Mouse (Mus musculus) hindbrain, embryonic 10.5 days (tissue): Measurements from ENCODE around the gene Cacng2. TPM values are rescaled to one million over a fixed set of nuclear protein-coding genes. Genes with fewer than 3 reads are reported as not detected.

Experiments
- DNase-seq: peaks from one replicate; pipeline ENCODE4 v3.0.0-alpha.2; 2017; ENCODE audit warnings: low spot score
- H3K27ac ChIP-seq: fragments of 300-500 bp; sonication (generic); 2 replicates; pipeline ENCODE4 v1.5.1; 2016; ENCODE audit warnings: mild to moderate bottlenecking, moderate library complexity
- H3K27me3 ChIP-seq: fragments of 300-500 bp; sonication (generic); 2 replicates; pipeline ENCODE4 v1.6.1; 2016; ENCODE audit warnings: mild to moderate bottlenecking; ENCODE audit not compliant: poor library complexity, insufficient read depth, severe bottlenecking
- H3K36me3 ChIP-seq: fragments of 300-500 bp; sonication (generic); 2 replicates; pipeline ENCODE4 v1.6.1; 2016; ENCODE audit warnings: mild to moderate bottlenecking, moderate library complexity
- H3K4me1 ChIP-seq: fragments of 300-500 bp; sonication (generic); replicated peaks from 2 replicates; pipeline ENCODE4 v1.6.1; 2016; ENCODE audit warnings: mild to moderate bottlenecking
- H3K4me3 ChIP-seq: fragments of 300-500 bp; sonication (generic); 2 replicates; pipeline ENCODE4 v1.5.1; 2016; ENCODE audit warnings: mild to moderate bottlenecking, moderate library complexity
- H3K9me3 ChIP-seq: fragments of 300-500 bp; sonication (generic); 2 replicates; pipeline ENCODE4 v1.6.1; 2016; ENCODE audit warnings: mild to moderate bottlenecking, moderate library complexity
- WGBS: fragments of 180-500 bp; shearing (Covaris S2); methylation state at CpG from one replicate; pipeline ENCODE4 v1.1.7; 2016; 5-methylcytosine and 5-hydroxymethylcytosine counted together
- polyA plus RNA-seq: library from polyadenylated mRNA; unstranded; fragments of >200 nt; fragmentation: Nextera tagmentation; extraction: Ambion mirVana; gene quantifications from 2 replicates; pipeline ENCODE4 v1.2.1, GENCODE M21; 2016

Gene Cacng2
- polyA plus RNA-seq: 0.24 and 0.92 TPM in 2 replicates

GRCm38 (mm10) chr15:78119704-78120103 lies at the start of gene Cacng2:
Gene Cacng2, minus strand, starts transcription at chr15:78120028.
- H3K27me3 ChIP-seq: peaks cover 35% of the 10 kb centered on the region
- H3K9me3 ChIP-seq: no peaks in the 10 kb centered on the region
- H3K27ac ChIP-seq: peak within 1 kb of the TSS; percentile 79
- H3K4me1 ChIP-seq: peaks cover 16% of the 10 kb centered on the region
- H3K36me3 ChIP-seq: no peaks in the 10 kb centered on the region
- peak within 1 kb of the TSS; percentile 55 for H3K4me3 ChIP-seq
- under 1% methylated on average over 42 of the region's 42 CpGs for WGBS
- peak; percentile 97 for DNase-seq

- Histone ChIP-seq H3K9me3 (no peaks in the 10 kb centered on the region), H3K27ac (0 out of 2 replicates have a peak overlapping the region, but pooled peaks have one; percentile 8), H3K27me3 (no peaks in the 10 kb centered on the region), H3K36me3 (peaks cover 49% of the 10 kb centered on the region), H3K4me3 (no peak overlapping the region), H3K4me1 (peaks cover 20% of the 10 kb centered on the region)
- WGBS: 82% methylated on average over 11 of the region's 11 CpGs
- DNase-seq: no peak
These were observed 49.7 kb upstream of the Cacng2 start for GRCm38 (mm10) chr15:78169566-78169965.

GRCm38 (mm10) chr15:78165292-78165691 lies 45.5 kb upstream of the Cacng2 start:
- no peak for DNase-seq
- 84% methylated on average over 4 of the region's 4 CpGs for WGBS
- H3K4me1 ChIP-seq: no peaks in the 10 kb centered on the region
- H3K27me3 ChIP-seq: no peaks in the 10 kb centered on the region
- no peak overlapping the region for H3K4me3 ChIP-seq
- H3K9me3 ChIP-seq: no peaks in the 10 kb centered on the region
- H3K27ac ChIP-seq: no peak overlapping the region
- peaks cover 86% of the 10 kb centered on the region for H3K36me3 ChIP-seq

- WGBS: 89% methylated on average over 11 of the region's 11 CpGs
- no peaks in the 10 kb centered on the region for H3K27me3 ChIP-seq
- peaks cover 92% of the 10 kb centered on the region for H3K36me3 ChIP-seq
- no peaks in the 10 kb centered on the region for H3K4me1 ChIP-seq
- no peaks in the 10 kb centered on the region for H3K9me3 ChIP-seq
- no peak overlapping the region for H3K4me3 ChIP-seq
- no peak overlapping the region for H3K27ac ChIP-seq
- no peak for DNase-seq
These were observed 44.6 kb upstream of the Cacng2 start for GRCm38 (mm10) chr15:78164466-78164865.

GRCm38 (mm10) chr15:78161946-78162345 lies 42.1 kb upstream of the Cacng2 start:
- peaks cover 84% of the 10 kb centered on the region for H3K36me3 ChIP-seq

GRCm38 (mm10) chr15:78158335-78158734 lies 38.5 kb upstream of the Cacng2 start:
- 81% methylated on average over 5 of the region's 5 CpGs for WGBS
- H3K27ac ChIP-seq: no peak overlapping the region

More at GRCm38 (mm10) chr15:78161946-78162345, 42.1 kb upstream of the Cacng2 start:
- Histone ChIP-seq H3K27ac (no peak overlapping the region), H3K27me3 (no peaks in the 10 kb centered on the region), H3K9me3 (no peaks in the 10 kb centered on the region), H3K4me1 (no peaks in the 10 kb centered on the region), H3K4me3 (no peak overlapping the region)
- 87% methylated on average over 9 of the region's 9 CpGs for WGBS
- no peak for DNase-seq

GRCm38 (mm10) chr15:78157824-78158223 lies 38.0 kb upstream of the Cacng2 start:
- peaks cover 43% of the 10 kb centered on the region for H3K36me3 ChIP-seq
- 74% methylated on average over 4 of the region's 4 CpGs for WGBS

More at GRCm38 (mm10) chr15:78158335-78158734, 38.5 kb upstream of the Cacng2 start:
- Histone ChIP-seq H3K4me3 (no peak overlapping the region), H3K36me3 (peaks cover 48% of the 10 kb centered on the region), H3K4me1 (peaks cover 5% of the 10 kb centered on the region), H3K27me3 (no peaks in the 10 kb centered on the region), H3K9me3 (no peaks in the 10 kb centered on the region)
- no peak for DNase-seq

GRCm38 (mm10) chr15:78157330-78157729 lies 37.5 kb upstream of the Cacng2 start:
- no peak overlapping the region for H3K4me3 ChIP-seq

More at GRCm38 (mm10) chr15:78157824-78158223, 38.0 kb upstream of the Cacng2 start:
- DNase-seq: no peak
- no peak overlapping the region for H3K4me3 ChIP-seq
- H3K27ac ChIP-seq: no peak overlapping the region
- H3K27me3 ChIP-seq: no peaks in the 10 kb centered on the region
- peaks cover 10% of the 10 kb centered on the region for H3K4me1 ChIP-seq
- H3K9me3 ChIP-seq: no peaks in the 10 kb centered on the region

GRCm38 (mm10) chr15:78155421-78155820 lies 35.6 kb upstream of the Cacng2 start:
- peaks cover 13% of the 10 kb centered on the region for H3K4me1 ChIP-seq
- 89% methylated on average over 6 of the region's 6 CpGs for WGBS
- no peak overlapping the region for H3K27ac ChIP-seq
- DNase-seq: no peak
- H3K27me3 ChIP-seq: no peaks in the 10 kb centered on the region
- H3K36me3 ChIP-seq: peaks cover 19% of the 10 kb centered on the region
- H3K4me3 ChIP-seq: no peak overlapping the region
- no peaks in the 10 kb centered on the region for H3K9me3 ChIP-seq

More at GRCm38 (mm10) chr15:78157330-78157729, 37.5 kb upstream of the Cacng2 start:
- H3K27ac ChIP-seq: no peak overlapping the region
- H3K27me3 ChIP-seq: no peaks in the 10 kb centered on the region
- WGBS: 85% methylated on average over 8 of the region's 8 CpGs
- no peaks in the 10 kb centered on the region for H3K9me3 ChIP-seq
- no peak for DNase-seq
- H3K4me1 ChIP-seq: peaks cover 13% of the 10 kb centered on the region
- H3K36me3 ChIP-seq: peaks cover 38% of the 10 kb centered on the region

- WGBS: 50% methylated on average over 11 of the region's 11 CpGs
- peaks cover 13% of the 10 kb centered on the region for H3K4me1 ChIP-seq
- no peak overlapping the region for H3K4me3 ChIP-seq
- H3K9me3 ChIP-seq: no peaks in the 10 kb centered on the region
- no peaks in the 10 kb centered on the region for H3K27me3 ChIP-seq
- 0 out of 2 replicates have a peak overlapping the region, but pooled peaks have one; percentile 23 for H3K27ac ChIP-seq
- H3K36me3 ChIP-seq: no peaks in the 10 kb centered on the region
- no peak for DNase-seq
These were observed 33.4 kb upstream of the Cacng2 start for GRCm38 (mm10) chr15:78153045-78153775.

GRCm38 (mm10) chr15:78148565-78148964 lies 28.7 kb upstream of the Cacng2 start:
- 79% methylated on average over 7 of the region's 7 CpGs for WGBS
- Histone ChIP-seq H3K27me3 (no peaks in the 10 kb centered on the region), H3K4me1 (peaks cover 19% of the 10 kb centered on the region), H3K36me3 (no peaks in the 10 kb centered on the region), H3K4me3 (no peak overlapping the region), H3K27ac (no peak overlapping the region), H3K9me3 (no peaks in the 10 kb centered on the region)
- no peak for DNase-seq

GRCm38 (mm10) chr15:78140226-78140625 lies 20.4 kb upstream of the Cacng2 start:
- H3K4me3 ChIP-seq: no peak overlapping the region
- no peaks in the 10 kb centered on the region for H3K9me3 ChIP-seq
- H3K27me3 ChIP-seq: peaks cover 5% of the 10 kb centered on the region; the same call in 1 of the 2 replicates
- no peak overlapping the region for H3K27ac ChIP-seq
- 54% methylated on average over 8 of the region's 8 CpGs for WGBS
- no peak for DNase-seq
- peaks cover 27% of the 10 kb centered on the region for H3K4me1 ChIP-seq
- no peaks in the 10 kb centered on the region for H3K36me3 ChIP-seq

- Histone ChIP-seq H3K36me3 (no peaks in the 10 kb centered on the region), H3K4me3 (no peak overlapping the region), H3K27me3 (peaks cover 5% of the 10 kb centered on the region; the same call in 1 of the 2 replicates), H3K9me3 (no peaks in the 10 kb centered on the region), H3K27ac (peak overlapping the region; percentile 23; the same call in 1 of the 2 replicates), H3K4me1 (peaks cover 28% of the 10 kb centered on the region)
- 34% methylated on average over 6 of the region's 6 CpGs for WGBS
- peak; percentile 52 for DNase-seq
These were observed 14.8 kb upstream of the Cacng2 start for GRCm38 (mm10) chr15:78134606-78135005.
